Comparison of ENCODE assay signal across 12 mouse cellular contexts in the genomic region with DNA sequence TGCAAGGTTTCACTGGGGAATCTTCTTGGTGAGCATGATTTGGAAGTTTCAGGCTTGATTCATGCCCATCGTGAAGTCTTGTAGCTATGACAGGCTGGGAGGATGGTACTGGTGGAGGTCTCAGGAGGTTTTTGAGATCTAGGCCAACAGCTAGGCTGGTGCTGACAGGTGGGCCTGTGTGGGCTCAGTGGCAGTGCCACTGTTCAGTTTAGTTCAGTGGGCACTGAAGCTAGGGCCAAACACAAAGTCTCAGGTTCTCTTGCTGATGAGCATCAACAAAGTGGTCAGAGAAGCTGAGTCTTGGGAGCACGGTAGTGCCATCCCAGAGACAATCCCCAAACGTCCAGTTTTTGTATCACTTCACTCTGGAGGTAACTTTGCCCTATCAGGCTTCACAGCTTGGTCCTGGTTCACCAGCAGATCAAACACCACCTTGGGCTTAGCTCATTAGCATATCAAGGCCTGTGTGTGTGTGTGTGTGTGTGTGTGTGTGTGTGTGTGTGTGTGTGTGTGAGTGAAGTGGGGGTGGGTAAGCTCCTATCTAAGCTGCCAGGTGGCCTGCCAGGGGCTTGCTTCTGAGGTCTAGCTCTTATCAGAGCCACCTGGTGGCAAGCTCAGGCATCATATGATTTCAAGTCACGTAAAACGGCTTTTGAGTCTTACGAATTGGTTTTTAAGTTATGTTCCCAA. TPM values are rescaled to one million over a fixed set of nuclear protein-coding genes. Genes with fewer than 3 reads are reported as not detected.
A peak's percentile ranks its signal among the peaks of the same experiment; 100 is the strongest.
DNase-seq lines count a peak whose midpoint lies in the region; ATAC-seq lines count a peak whose summit lies in the region.
"Had no signal": no experiment of that assay in that cellular context is flagged by ENCODE, and none has a peak within 500 bp of the region (broad histone marks: within the 10 kb centered on the region; RNA-seq: fewer than 3 reads in every experiment).

No protein-coding gene starts in this region.

- no peak for DNase-seq in kidney, postnatal 25 days
- DNase-seq in thymus, postnatal 36 days, result peak; percentile 72 to 83
- DNase-seq in cerebellum, adult 8-10 months, result no peak
- no peak for DNase-seq in forebrain, embryonic 14.5 days (ENCODE audit: low spot score)
- DNase-seq in gastrocnemius, adult 8-10 months (ENCODE audit: low spot score in 2 of 2), result no peak
- DNase-seq: adrenal gland, postnatal 14 days had no signal

- no peaks in the 10 kb centered on the region; the same call in 1 of the 2 replicates for H3K9me3 ChIP-seq in kidney, embryonic 15.5 days (replicated peaks)
- H3K9me3 ChIP-seq in forebrain, embryonic 14.5 days (replicated peaks; ENCODE audit: control insufficient read depth, low read length), result no peaks in the 10 kb centered on the region

- no peak overlapping the region for H3K9ac ChIP-seq in kidney, embryonic 15.5 days
- H3K9ac ChIP-seq in forebrain, embryonic 14.5 days (ENCODE audit: low read length), result no peak overlapping the region

- WGBS in kidney, embryonic 15.5 days, result 87% methylated on average over 6 of the region's 6 CpGs
- WGBS in forebrain, embryonic 14.5 days, result 94% methylated on average over 6 of the region's 6 CpGs

- peaks cover 4% of the 10 kb centered on the region; the same call in 1 of the 2 replicates for H3K4me1 ChIP-seq in kidney, embryonic 15.5 days
- no peaks in the 10 kb centered on the region for H3K4me1 ChIP-seq in forebrain, embryonic 14.5 days (ENCODE audit: control insufficient read depth, insufficient read depth, low read length)

- H3K4me2 ChIP-seq in kidney, embryonic 15.5 days, result no peak overlapping the region
- no peak overlapping the region for H3K4me2 ChIP-seq in forebrain, embryonic 14.5 days (ENCODE audit: low read length)

- H3K4me3 ChIP-seq in kidney, embryonic 15.5 days (replicated peaks), result no peak overlapping the region
- no peak overlapping the region for H3K4me3 ChIP-seq in forebrain, embryonic 14.5 days (ENCODE audit: low read depth, low read length)
- H3K4me3 ChIP-seq: myocyte had no signal

- H3K36me3 ChIP-seq in kidney, embryonic 15.5 days, result no peaks in the 10 kb centered on the region
- no peaks in the 10 kb centered on the region for H3K36me3 ChIP-seq in forebrain, embryonic 14.5 days (ENCODE audit: control insufficient read depth, insufficient read depth, low read length)

- peak; percentile 75; the same call in 1 of the 2 replicates for ATAC-seq in kidney, embryonic 15.5 days (replicated peaks; ENCODE audit: low FRiP score)
- ATAC-seq in common myeloid progenitor, adult 5-6 weeks (replicated peaks; ENCODE audit: low read depth, poor library complexity, severe bottlenecking), result peak; percentile 37
- peak; percentile 86 for ATAC-seq in megakaryocyte-erythroid progenitor cell, adult 5-6 weeks (replicated peaks; ENCODE audit: low FRiP score, low TSS enrichment, poor library complexity, severe bottlenecking)
- ATAC-seq in forebrain, embryonic 14.5 days, result no peak

- H3K27ac ChIP-seq in kidney, embryonic 15.5 days, result no peak overlapping the region
- H3K27ac ChIP-seq in forebrain, embryonic 14.5 days (ENCODE audit: low read depth, low read length), result no peak overlapping the region

- H3K27me3 ChIP-seq in kidney, embryonic 15.5 days, result no peaks in the 10 kb centered on the region
- H3K27me3 ChIP-seq in forebrain, embryonic 14.5 days (replicated peaks; ENCODE audit: control insufficient read depth, insufficient read depth, low read length), result no peaks in the 10 kb centered on the region

RNA-seq across cellular contexts. Expression of gene Cnih3, which starts 18.0 kb away (rescaled TPM):
- 0.10 TPM in 1 of 2 replicates, not detected in the other for polyA plus RNA-seq in kidney, embryonic 15.5 days (2015; fragmentation: Nextera tagmentation; extraction: Ambion mirVana)
- total RNA-seq in common myeloid progenitor, adult 5-6 weeks (2017), result 0.09 TPM in 1 of 2 replicates, not detected in the other
- not detected in 2 replicates for total RNA-seq in megakaryocyte-erythroid progenitor cell, adult 5-6 weeks (2014; fragmentation: Nextera tagmentation)
- not detected in 2 replicates for total RNA-seq in megakaryocyte-erythroid progenitor cell, adult 5-6 weeks (2017)
- polyA plus RNA-seq in forebrain, embryonic 14.5 days (2014; fragmentation: Nextera tagmentation; extraction: Ambion mirVana), result 17.0 and 27.9 TPM in 2 replicates
- total RNA-seq in gastrocnemius, adult 8-10 months (2022), result not detected
- total RNA-seq: adrenal gland, postnatal 14 days; hematopoietic stem cell, adult 5-6 weeks; liver, adult 2 months had no signal
- polyA plus RNA-seq: liver, adult 2 months had no signal

Comparison
In these comparisons a context has a peak if more than half of its experiments do, and no peak if none do; other contexts are left out.
1. DNase-seq: peak in thymus, postnatal 36 days (2 of 2); none in kidney, postnatal 25 days (0 of 2), cerebellum, adult 8-10 months (single experiment), forebrain, embryonic 14.5 days (single experiment) and gastrocnemius, adult 8-10 months (0 of 2).